Mouse (Mus musculus) ES-E14 (cell line): Measurements from ENCODE around the gene Frmpd3. TPM values are rescaled to one million over a fixed set of nuclear protein-coding genes. Genes with fewer than 3 reads are reported as not detected.

ENCODE experiments used
- DNase-seq: peaks from one replicate; pipeline ENCODE4 v3.0.0-alpha.2; 2013; ENCODE audit warnings: low read depth, low spot score
- H3K27ac ChIP-seq: 2 replicates; pipeline ENCODE4 v1.5.1; 2012; ENCODE audit warnings: low read depth, mild to moderate bottlenecking, low read length, moderate library complexity, mixed read lengths; ENCODE audit not compliant: poor library complexity, insufficient read depth, severe bottlenecking
- H3K36me3 ChIP-seq: 2 replicates; pipeline ENCODE4 v1.6.1; 2012; ENCODE audit warnings: mild to moderate bottlenecking, low read length, moderate library complexity, mixed read lengths; ENCODE audit not compliant: control insufficient read depth, poor library complexity, insufficient read depth, severe bottlenecking
- H3K4me1 ChIP-seq, 2 experiments: fragments of 150-350 bp in 1 of 2; sonication (generic) in 1 of 2; 2 replicates each; pipeline ENCODE4 v1.6.1; 2012; ENCODE audit warnings: low read length in 2 of 2, mild to moderate bottlenecking in 1 of 2, mixed read lengths in 1 of 2; ENCODE audit not compliant: control insufficient read depth in 2 of 2, insufficient read depth in 2 of 2, poor library complexity in 1 of 2
- H3K4me3 ChIP-seq, 2 experiments: fragments of 150-350 bp in 1 of 2; sonication (generic) in 1 of 2; 2 replicates each; pipeline ENCODE4 v1.5.1; 2012; ENCODE audit warnings: low read length in 2 of 2, low read depth in 1 of 2, mild to moderate bottlenecking in 1 of 2, mixed read lengths in 1 of 2; ENCODE audit not compliant: insufficient read depth in 1 of 2, poor library complexity in 1 of 2, severe bottlenecking in 1 of 2
- H3K9ac ChIP-seq: 2 replicates; pipeline ENCODE4 v1.6.1; 2012; ENCODE audit warnings: low read depth, mild to moderate bottlenecking, low read length, mixed read lengths; ENCODE audit not compliant: poor library complexity, insufficient read depth, severe bottlenecking
- H3K9me3 ChIP-seq: fragments of 150-350 bp; sonication (generic); 2 replicates; pipeline ENCODE4 v1.6.1; 2012; ENCODE audit warnings: low read depth, mild to moderate bottlenecking, low read length; ENCODE audit not compliant: control insufficient read depth, insufficient read depth
- CHD2 ChIP-seq: IDR thresholded peaks from 2 replicates; pipeline ENCODE4 v1.6.1; 2014; ENCODE audit warnings: mild to moderate bottlenecking, low read depth, low read length, inconsistent platforms
- HCFC1 ChIP-seq: IDR thresholded peaks from 2 replicates; pipeline ENCODE4 v1.6.1; 2012; ENCODE audit warnings: low read length, inconsistent platforms, borderline replicate concordance; ENCODE audit not compliant: insufficient read depth
- MAFK ChIP-seq: IDR thresholded peaks from 2 replicates; pipeline ENCODE4 v1.6.1; 2014; ENCODE audit warnings: mild to moderate bottlenecking, low read depth, low read length, inconsistent platforms; ENCODE audit not compliant: insufficient read depth
- ZC3H11A ChIP-seq: IDR thresholded peaks from 2 replicates; pipeline ENCODE4 v1.6.1; 2012; ENCODE audit warnings: low read depth, mild to moderate bottlenecking, inconsistent platforms, low read length, borderline replicate concordance
- ZNF384 ChIP-seq: IDR thresholded peaks from 2 replicates; pipeline ENCODE4 v1.6.1; 2012; ENCODE audit warnings: low read depth, low read length, inconsistent platforms
- in situ Hi-C, 2 experiments: fragments of 600-800 bp; cut with MboI; formaldehyde crosslinking; loops; one replicate each; pipeline ENCODE4 v1.15.1; 2025; ENCODE audit warnings: low sequenced_read_pairs in 2 of 2, inconsistent platforms in 1 of 2; ENCODE audit not compliant: unreplicated experiment in 2 of 2
- total RNA-seq: library from RNA; depleted of rRNA; stranded (reverse); fragments of 300-350 nt; gene quantifications from 2 replicates; pipeline ENCODE4 v1.2.3, GENCODE M21; 2012

The Frmpd3 gene
- total RNA-seq, 1 experiment: 0.09 TPM

DNA sequence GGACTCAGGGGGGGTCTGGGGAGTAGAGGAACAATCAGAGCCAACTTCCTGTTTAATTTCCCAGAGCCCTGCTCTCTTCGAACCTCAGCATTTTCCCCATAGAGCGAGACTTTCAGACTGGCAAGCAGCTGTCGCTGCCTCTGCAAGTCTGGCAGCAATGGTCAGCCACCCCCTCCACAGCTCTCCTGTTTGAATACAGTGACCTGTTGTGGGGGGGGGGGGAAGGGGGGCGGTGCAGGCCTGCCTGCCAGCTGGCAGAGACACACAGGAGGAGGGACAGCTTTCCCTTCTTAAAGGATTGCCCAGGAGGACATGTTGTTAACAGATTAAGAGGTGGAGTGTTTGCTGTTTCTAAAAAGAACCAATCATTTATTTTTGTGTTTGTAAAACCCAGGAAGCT, 64.0 kb downstream of the Frmpd3 start:
- TF ChIP-seq CHD2 (no peak), ZC3H11A (no peak), MAFK (no peak), ZNF384 (no peak), HCFC1 (no peak)
- Histone ChIP-seq H3K27ac (no peak overlapping the region), H3K9me3 (no peaks in the 10 kb centered on the region), H3K9ac (no peak overlapping the region), H3K36me3 (no peaks in the 10 kb centered on the region), H3K4me3 (no peak overlapping the region), H3K4me1 (no peaks in the 10 kb centered on the region)
- DNase-seq: no peak
- in situ Hi-C loops: no loop called here

DNA sequence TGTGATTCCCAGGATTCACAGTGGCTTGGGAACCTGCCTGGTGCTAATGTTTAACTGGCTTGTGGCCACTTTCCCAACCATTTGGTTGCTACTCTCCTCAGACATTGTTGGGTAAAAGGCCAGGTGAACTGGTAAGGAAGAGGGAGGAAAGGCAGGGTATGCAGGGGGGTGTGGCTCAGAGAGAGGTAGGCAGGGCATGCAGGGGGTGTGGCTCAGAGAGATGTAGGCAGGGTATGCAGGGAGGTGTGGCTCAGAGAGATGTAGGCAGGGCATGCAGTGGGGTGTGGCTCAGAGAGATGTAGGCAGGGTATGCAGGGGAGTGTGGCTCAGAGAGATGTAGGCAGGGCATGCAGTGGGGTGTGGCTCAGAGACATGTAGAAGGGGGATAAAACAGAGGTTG, 64.4 kb downstream of the Frmpd3 start:
- TF ChIP-seq ZC3H11A: no peak
- no peak for TF ChIP-seq CHD2
- no peak for TF ChIP-seq HCFC1
- Histone ChIP-seq H3K4me3 (no peak overlapping the region), H3K36me3 (no peaks in the 10 kb centered on the region), H3K9me3 (no peaks in the 10 kb centered on the region), H3K4me1 (no peaks in the 10 kb centered on the region), H3K27ac (no peak overlapping the region), H3K9ac (no peak overlapping the region)
- in situ Hi-C loops: no loop called here
- peak; percentile 26 for DNase-seq

DNA sequence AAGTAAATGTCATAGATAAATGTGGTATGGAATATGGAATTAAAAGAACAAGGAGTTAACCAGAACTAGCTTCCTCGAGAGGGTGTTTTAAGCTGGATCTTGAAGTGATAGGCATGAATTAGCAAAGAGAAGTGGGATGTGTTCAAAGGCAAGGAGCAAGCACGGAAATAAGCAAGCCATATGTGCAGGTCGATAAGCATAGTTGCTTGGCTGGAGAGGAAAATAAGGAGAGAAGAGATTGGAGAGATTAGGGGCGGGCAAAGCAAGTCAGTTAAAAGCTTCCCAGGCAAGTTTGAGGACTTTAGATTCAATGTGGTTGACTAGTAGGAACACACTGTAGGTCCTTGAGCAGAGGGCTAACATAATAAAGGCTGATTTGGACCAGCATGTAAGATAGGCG, 65.5 kb downstream of the Frmpd3 start:
- in situ Hi-C loops: no loop called here
- Histone ChIP-seq H3K4me3 (no peak overlapping the region), H3K9me3 (no peaks in the 10 kb centered on the region), H3K27ac (no peak overlapping the region), H3K4me1 (no peaks in the 10 kb centered on the region), H3K36me3 (no peaks in the 10 kb centered on the region), H3K9ac (no peak overlapping the region)
- TF ChIP-seq CHD2 (no peak), ZNF384 (no peak), MAFK (no peak), ZC3H11A (no peak), HCFC1 (no peak)
- no peak for DNase-seq

DNA sequence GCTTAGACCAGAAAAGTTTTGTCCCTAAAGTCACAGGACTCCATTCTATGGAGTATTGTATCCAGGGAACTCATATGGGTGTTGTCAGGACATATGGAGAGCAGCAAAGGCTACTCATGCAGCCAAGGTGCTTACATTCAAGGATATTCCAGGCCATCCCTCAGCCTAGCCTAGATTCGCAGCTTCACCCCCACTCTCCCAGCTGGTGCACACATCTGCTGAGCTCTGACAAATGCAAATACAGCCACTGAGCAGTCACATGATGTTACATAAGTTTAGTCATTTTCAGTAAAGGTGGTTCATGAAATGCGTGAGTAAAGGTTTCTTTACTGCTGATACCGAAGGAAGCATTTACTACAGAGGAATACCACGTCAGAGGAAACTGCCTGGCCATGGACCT, 76.4 kb downstream of the Frmpd3 start:
- no peaks in the 10 kb centered on the region for H3K36me3 ChIP-seq
- DNase-seq: no peak
- no peak overlapping the region for H3K9ac ChIP-seq
- H3K9me3 ChIP-seq: no peaks in the 10 kb centered on the region
- no peak for TF ChIP-seq ZNF384
- no peak for TF ChIP-seq HCFC1
- TF ChIP-seq CHD2: no peak
- TF ChIP-seq ZC3H11A: no peak
- no peak for TF ChIP-seq MAFK
- in situ Hi-C loops: no loop called here
- no peak overlapping the region for H3K27ac ChIP-seq
- no peaks in the 10 kb centered on the region for H3K4me1 ChIP-seq
- no peak overlapping the region for H3K4me3 ChIP-seq

DNA sequence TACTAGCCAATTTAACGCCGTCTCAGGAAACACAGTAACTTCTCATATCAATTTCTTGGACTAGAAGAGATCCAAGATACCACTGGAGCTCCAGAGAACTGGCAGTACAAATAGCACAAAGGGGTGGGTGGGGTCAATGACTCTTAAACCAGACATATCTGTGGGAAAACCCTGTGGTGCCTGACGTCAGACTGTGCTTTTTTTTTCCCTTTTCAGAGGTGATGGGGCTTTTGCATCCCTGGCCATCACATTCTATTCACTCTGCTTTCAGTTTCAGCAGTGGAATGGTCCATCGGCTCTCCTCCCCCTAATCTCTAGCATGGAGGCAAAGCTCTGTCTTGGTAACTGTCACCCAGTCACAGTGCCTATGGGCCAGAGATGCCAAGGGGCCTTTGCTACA, 85.1 kb downstream of the Frmpd3 start:
- Histone ChIP-seq H3K9me3 (no peaks in the 10 kb centered on the region), H3K9ac (no peak overlapping the region), H3K4me3 (no peak overlapping the region), H3K36me3 (no peaks in the 10 kb centered on the region), H3K4me1 (no peaks in the 10 kb centered on the region), H3K27ac (no peak overlapping the region)
- in situ Hi-C loops: no loop called here
- no peak for TF ChIP-seq CHD2
- TF ChIP-seq MAFK: no peak
- TF ChIP-seq ZNF384: no peak
- no peak for TF ChIP-seq ZC3H11A
- TF ChIP-seq HCFC1: no peak
- no peak for DNase-seq
